Mouse (Mus musculus): ENCODE data around the gene Cox18.

GRCm38 (mm10) chr5:90233305-90233704 is 9.5 kb upstream of the Cox18 start:
- TF ChIP-seq CTCF (IDR thresholded peaks at IDR 0.05; ENCODE audit: extremely low read depth, insufficient read depth, low read length): no peak
- no peak for TF ChIP-seq POLR2A (IDR thresholded peaks at IDR 0.05; ENCODE audit: extremely low read depth, insufficient read depth, low read length)

Measured in cortical plate, adult 2 months (tissue).